Mouse (Mus musculus): ENCODE measurements at regions not wholly inside any gene's neighbourhood (a gene's known extent, or its start where the extent isn't known, plus 50 kb on each side); places are given as distances from the start of the nearest gene placed in this dataset.

GRCm38 (mm10) chr11:19073265-19073664 lies 54.5 kb upstream of the Meis1 start:
- no peak for DNase-seq

- no peak for DNase-seq
Observed at GRCm38 (mm10) chr11:19073887-19074564, 55.2 kb upstream of the Meis1 start.

GRCm38 (mm10) chr11:19091101-19091857 lies 72.5 kb upstream of the Meis1 start:
- DNase-seq = no peak

GRCm38 (mm10) chr11:19092967-19093745 lies 74.4 kb upstream of the Meis1 start:
- DNase-seq = no peak

- DNase-seq = no peak
Observed at GRCm38 (mm10) chr11:19093749-19094148, 75.0 kb upstream of the Meis1 start.

- no peak for DNase-seq
Observed at GRCm38 (mm10) chr11:19094183-19094582, 75.4 kb upstream of the Meis1 start.

- no peak for DNase-seq
Observed at GRCm38 (mm10) chr11:19102981-19103568, 84.3 kb upstream of the Meis1 start.

- no peak for DNase-seq
Observed at GRCm38 (mm10) chr11:19107180-19107579, 88.4 kb upstream of the Meis1 start.

- DNase-seq = no peak
Observed at GRCm38 (mm10) chr11:19109055-19109454, 90.3 kb upstream of the Meis1 start.

- no peak for DNase-seq
Observed at GRCm38 (mm10) chr11:19111916-19112575, 93.3 kb upstream of the Meis1 start.

- DNase-seq = no peak
Observed at GRCm38 (mm10) chr11:19117121-19117520, 98.3 kb upstream of the Meis1 start.

GRCm38 (mm10) chr11:19118258-19118657 lies 99.5 kb upstream of the Meis1 start:
- no peak for DNase-seq

GRCm38 (mm10) chr11:19119927-19120827 lies 101.4 kb upstream of the Meis1 start:
- no peak for DNase-seq

GRCm38 (mm10) chr11:19120871-19121270 lies 102.1 kb upstream of the Meis1 start:
- DNase-seq = no peak

- no peak for DNase-seq
Observed at GRCm38 (mm10) chr11:19135375-19136050, 116.7 kb upstream of the Meis1 start.

- DNase-seq = peak; percentile 6
Observed at GRCm38 (mm10) chr11:19138423-19138822, 119.6 kb upstream of the Meis1 start.

GRCm38 (mm10) chr11:19138831-19139230 lies 120.0 kb upstream of the Meis1 start:
- no peak for DNase-seq

GRCm38 (mm10) chr11:19143267-19144000 lies 124.6 kb upstream of the Meis1 start:
- no peak for DNase-seq

- DNase-seq = no peak
Observed at GRCm38 (mm10) chr11:19144506-19144905, 125.7 kb upstream of the Meis1 start.

- no peak for DNase-seq
Observed at GRCm38 (mm10) chr11:19145263-19145662, 126.5 kb upstream of the Meis1 start.

Data from right cerebral cortex, adult 18-20 months (tissue).